Mouse (Mus musculus) lung, postnatal 0 days (tissue): ENCODE measurements around the gene Nrg3. TPM values are rescaled to one million over a fixed set of nuclear protein-coding genes. Genes with fewer than 3 reads are reported as not detected.

ENCODE experiments used
- ATAC-seq: fragments of 200-750 bp; cut with Nextera tagmentation; 2 replicates; pipeline ENCODE4 v1.8.0; 2017; ENCODE audit warnings: moderate library complexity
- DNase-seq: peaks from one replicate; pipeline ENCODE4 v3.0.0-alpha.2; 2016; ENCODE audit warnings: low spot score
- H3K27ac ChIP-seq: fragments of 300-500 bp; sonication (generic); 2 replicates; pipeline ENCODE4 v1.5.1; 2014; ENCODE audit warnings: antibody characterized with exemption, mild to moderate bottlenecking, low read length, mixed read lengths
- H3K27me3 ChIP-seq: fragments of 300-500 bp; sonication (generic); replicated peaks from 2 replicates; pipeline ENCODE4 v1.6.1; 2014; ENCODE audit warnings: low read length, mixed read lengths; ENCODE audit not compliant: insufficient read depth
- H3K36me3 ChIP-seq: fragments of 300-500 bp; sonication (generic); 2 replicates; pipeline ENCODE4 v1.6.1; 2014; ENCODE audit warnings: low read length, mixed read lengths; ENCODE audit not compliant: insufficient read depth
- H3K4me1 ChIP-seq: fragments of 300-500 bp; sonication (generic); 2 replicates; pipeline ENCODE4 v1.6.1; 2014; ENCODE audit warnings: antibody characterized with exemption, low read depth, low read length, mixed read lengths; ENCODE audit not compliant: insufficient read depth
- H3K4me2 ChIP-seq: fragments of 300-500 bp; sonication (generic); replicated peaks from 2 replicates; pipeline ENCODE4 v1.6.1; 2014; ENCODE audit warnings: low read depth, mild to moderate bottlenecking, low read length, moderate library complexity, mixed read lengths
- H3K4me3 ChIP-seq: fragments of 300-500 bp; sonication (generic); 2 replicates; pipeline ENCODE4 v1.5.1; 2014; ENCODE audit warnings: low read depth, low read length
- H3K9ac ChIP-seq: fragments of 300-500 bp; sonication (generic); replicated peaks from 2 replicates; pipeline ENCODE4 v1.6.1; 2014; ENCODE audit warnings: low read depth, mild to moderate bottlenecking
- H3K9me3 ChIP-seq: fragments of 300-500 bp; sonication (generic); 2 replicates; pipeline ENCODE4 v1.6.1; 2016; ENCODE audit warnings: low read length, mixed read lengths
- CTCF ChIP-seq: IDR thresholded peaks from 2 replicates; pipeline ENCODE4 v1.5.1; 2016; ENCODE audit warnings: antibody characterized with exemption, mild to moderate bottlenecking
- EP300 ChIP-seq: IDR thresholded peaks from 2 replicates; pipeline ENCODE4 v1.6.1; 2016; ENCODE audit warnings: antibody characterized with exemption, mild to moderate bottlenecking, control low read depth
- WGBS: fragments of 180-500 bp; shearing (Covaris S2); extraction: QIAGEN DNeasy Blood & Tissue Kit; methylation state at CpG from one replicate; pipeline ENCODE4 v1.1.7; 2014; 5-methylcytosine and 5-hydroxymethylcytosine counted together
- polyA plus RNA-seq: library from polyadenylated mRNA; unstranded; fragments of >200 nt; fragmentation: Nextera tagmentation; extraction: Ambion mirVana; gene quantifications from 2 replicates; pipeline ENCODE4 v1.2.1, GENCODE M21; 2015

Gene Nrg3
- polyA plus RNA-seq, 1 experiment from 2014 or later = not detected

DNA sequence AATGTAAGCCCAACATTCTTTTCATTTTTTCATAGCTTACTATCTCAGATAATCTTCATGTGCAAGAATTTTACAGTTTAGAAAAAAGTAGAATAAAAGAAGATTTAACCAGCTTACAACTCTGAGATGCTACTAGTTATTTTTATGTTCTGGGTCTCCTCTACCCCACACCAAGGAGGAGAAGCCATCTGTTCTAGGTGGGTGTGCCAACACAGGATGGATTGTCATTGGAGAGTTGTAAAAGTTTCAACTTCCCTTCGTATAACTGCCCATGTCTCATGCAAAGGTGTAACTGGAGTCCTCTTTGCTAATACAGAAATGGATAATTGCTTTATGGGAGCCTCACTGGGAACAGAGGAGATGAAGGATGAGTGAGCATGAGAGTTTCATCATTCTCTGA is 393.4 kb downstream of the Nrg3 start:
- WGBS = 58% methylated on average over 1 of the region's 1 CpGs
- Histone ChIP-seq H3K4me2 (no peak overlapping the region), H3K4me1 (no peaks in the 10 kb centered on the region), H3K27me3 (no peaks in the 10 kb centered on the region), H3K4me3 (no peak overlapping the region), H3K27ac (no peak overlapping the region), H3K9me3 (no peaks in the 10 kb centered on the region), H3K9ac (no peak overlapping the region), H3K36me3 (no peaks in the 10 kb centered on the region)
- DNase-seq = no peak
- TF ChIP-seq CTCF (no peak), EP300 (no peak)
- no peak for ATAC-seq

DNA sequence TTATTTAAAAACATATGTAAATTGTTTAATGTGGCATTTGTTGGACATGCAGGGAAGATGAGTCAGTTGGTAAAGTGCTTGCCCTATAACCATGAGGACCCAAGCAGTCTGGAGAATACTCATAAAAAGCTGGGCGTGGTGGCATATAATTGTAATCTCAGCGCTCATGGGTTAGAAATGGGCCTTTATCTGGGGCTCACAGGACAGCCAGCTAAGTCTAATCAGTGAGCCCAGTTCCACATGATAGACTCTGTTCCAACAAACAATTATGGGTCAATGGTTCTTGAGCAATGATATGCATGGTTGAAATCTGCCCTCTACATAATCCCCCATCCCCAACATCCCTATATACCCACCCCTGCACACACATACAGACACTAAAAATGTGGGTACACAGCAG is 421.3 kb downstream of the Nrg3 start:
- no peaks in the 10 kb centered on the region for H3K9me3 ChIP-seq

DNA sequence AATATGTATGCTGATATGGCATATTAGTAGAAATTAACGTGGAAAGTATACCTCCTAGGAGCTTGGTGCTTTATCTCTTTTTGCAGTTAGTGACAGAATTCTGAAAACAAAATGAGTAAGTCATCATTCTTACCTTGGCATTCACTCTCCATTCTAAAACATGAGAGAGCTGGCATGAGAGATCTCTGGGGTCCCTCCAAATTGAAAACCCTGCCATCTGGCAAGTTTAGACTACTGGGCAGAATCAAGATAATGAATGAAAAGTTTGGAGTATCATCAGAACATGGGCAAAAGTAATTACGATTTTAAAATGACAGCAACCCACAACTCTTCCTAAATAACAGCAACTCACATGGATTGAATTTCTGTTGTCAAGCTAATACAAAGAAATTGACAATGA is 423.9 kb downstream of the Nrg3 start:
- ATAC-seq = no peak

More for the DNA sequence above, 421.3 kb downstream of the Nrg3 start:
- ATAC-seq = no peak
- H3K4me2 ChIP-seq = no peak overlapping the region
- no peak overlapping the region for H3K9ac ChIP-seq
- TF ChIP-seq EP300 (no peak), CTCF (no peak)
- no peak overlapping the region for H3K27ac ChIP-seq
- DNase-seq = no peak
- no peaks in the 10 kb centered on the region for H3K4me1 ChIP-seq
- 88% methylated on average over 2 of the region's 2 CpGs for WGBS
- H3K36me3 ChIP-seq = no peaks in the 10 kb centered on the region
- H3K27me3 ChIP-seq = no peaks in the 10 kb centered on the region
- no peak overlapping the region for H3K4me3 ChIP-seq

DNA sequence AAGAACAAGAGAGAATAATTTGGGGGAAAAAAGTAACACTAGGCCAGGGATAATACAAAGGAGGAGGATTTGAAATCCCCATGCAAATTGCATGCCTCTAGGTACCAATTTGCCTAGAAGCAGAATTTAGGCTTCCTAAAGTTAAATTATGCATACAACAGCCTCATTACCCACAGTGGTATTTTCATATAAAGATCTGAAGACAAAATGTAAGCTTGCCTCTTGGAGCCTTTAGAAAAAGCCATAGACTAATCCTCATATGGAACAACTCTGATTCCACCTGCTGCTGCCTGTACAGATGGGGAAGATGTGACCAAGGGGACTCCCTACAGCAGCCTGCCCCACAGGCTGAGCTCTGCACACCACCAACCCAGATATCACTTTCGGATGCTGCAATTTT is 428.6 kb downstream of the Nrg3 start:
- H3K36me3 ChIP-seq = no peaks in the 10 kb centered on the region
- no peak for TF ChIP-seq CTCF
- TF ChIP-seq EP300 = no peak
- H3K4me2 ChIP-seq = no peak overlapping the region
- no peak for ATAC-seq
- no peak overlapping the region for H3K4me3 ChIP-seq
- 76% methylated on average over 1 of the region's 1 CpGs for WGBS
- no peak overlapping the region for H3K9ac ChIP-seq
- H3K27ac ChIP-seq = no peak overlapping the region
- no peaks in the 10 kb centered on the region for H3K9me3 ChIP-seq
- no peaks in the 10 kb centered on the region for H3K27me3 ChIP-seq
- no peak for DNase-seq
- no peaks in the 10 kb centered on the region for H3K4me1 ChIP-seq

More for the DNA sequence above, 423.9 kb downstream of the Nrg3 start:
- no peak for TF ChIP-seq CTCF
- no peak for TF ChIP-seq EP300
- Histone ChIP-seq H3K36me3 (no peaks in the 10 kb centered on the region), H3K27ac (no peak overlapping the region), H3K4me1 (no peaks in the 10 kb centered on the region), H3K4me3 (no peak overlapping the region), H3K4me2 (no peak overlapping the region), H3K9ac (no peak overlapping the region), H3K27me3 (no peaks in the 10 kb centered on the region), H3K9me3 (no peaks in the 10 kb centered on the region)
- 38% methylated on average over 2 of the region's 2 CpGs for WGBS
- DNase-seq = no peak

DNA sequence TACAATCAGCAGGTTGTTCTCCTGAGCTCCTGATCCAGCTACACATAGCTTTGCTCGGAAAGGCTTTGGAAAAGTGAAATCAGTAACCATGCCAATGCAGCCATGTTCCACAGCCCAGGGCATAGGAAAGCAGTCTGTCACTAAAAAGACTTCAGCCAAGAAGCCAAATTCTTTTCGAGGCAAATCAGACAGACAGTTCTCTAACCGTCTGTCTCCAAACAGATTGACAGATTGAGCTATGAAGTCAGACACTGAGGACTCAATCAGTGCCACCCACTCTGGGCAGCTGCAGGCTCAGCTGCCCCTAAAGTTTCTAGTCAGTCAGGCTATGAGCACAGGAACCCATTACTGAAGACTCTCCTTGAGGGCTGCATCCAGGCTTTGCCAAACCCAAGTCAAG is 429.1 kb downstream of the Nrg3 start:
- Histone ChIP-seq H3K27me3 (no peaks in the 10 kb centered on the region), H3K9me3 (no peaks in the 10 kb centered on the region), H3K36me3 (no peaks in the 10 kb centered on the region), H3K4me1 (no peaks in the 10 kb centered on the region), H3K9ac (no peak overlapping the region), H3K4me2 (no peak overlapping the region), H3K4me3 (no peak overlapping the region), H3K27ac (no peak overlapping the region)
- WGBS = 73% methylated on average over 3 of the region's 3 CpGs
- DNase-seq (no peak), ATAC-seq (no peak)
- TF ChIP-seq EP300 (no peak), CTCF (no peak)

DNA sequence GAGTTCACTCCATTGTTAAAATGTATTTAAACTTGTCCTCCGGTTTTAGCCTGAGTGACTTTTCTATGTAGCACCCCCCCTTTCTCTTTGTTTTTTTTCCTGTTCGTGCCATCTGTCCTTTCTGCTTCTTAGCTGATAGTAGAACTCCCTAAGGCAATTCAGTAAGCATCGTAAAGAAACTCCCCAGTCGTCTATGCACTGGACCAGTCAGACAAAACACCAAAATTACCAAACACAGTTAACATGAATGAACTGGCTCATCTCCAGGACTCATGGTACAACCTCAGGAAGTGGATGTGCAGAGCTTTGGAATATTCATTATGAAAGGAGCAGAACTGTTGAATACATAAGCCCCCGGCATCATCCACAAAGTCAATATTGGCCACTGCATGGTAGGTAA is 429.5 kb downstream of the Nrg3 start:
- H3K9ac ChIP-seq = no peak overlapping the region
- ATAC-seq (no peak), DNase-seq (no peak)
- no peaks in the 10 kb centered on the region for H3K9me3 ChIP-seq
- H3K4me3 ChIP-seq = no peak overlapping the region
- WGBS = 64% methylated on average over 5 of the region's 5 CpGs
- H3K4me2 ChIP-seq = no peak overlapping the region
- no peaks in the 10 kb centered on the region for H3K27me3 ChIP-seq
- H3K36me3 ChIP-seq = no peaks in the 10 kb centered on the region
- no peaks in the 10 kb centered on the region for H3K4me1 ChIP-seq
- H3K27ac ChIP-seq = no peak overlapping the region
- TF ChIP-seq CTCF (no peak), EP300 (no peak)

DNA sequence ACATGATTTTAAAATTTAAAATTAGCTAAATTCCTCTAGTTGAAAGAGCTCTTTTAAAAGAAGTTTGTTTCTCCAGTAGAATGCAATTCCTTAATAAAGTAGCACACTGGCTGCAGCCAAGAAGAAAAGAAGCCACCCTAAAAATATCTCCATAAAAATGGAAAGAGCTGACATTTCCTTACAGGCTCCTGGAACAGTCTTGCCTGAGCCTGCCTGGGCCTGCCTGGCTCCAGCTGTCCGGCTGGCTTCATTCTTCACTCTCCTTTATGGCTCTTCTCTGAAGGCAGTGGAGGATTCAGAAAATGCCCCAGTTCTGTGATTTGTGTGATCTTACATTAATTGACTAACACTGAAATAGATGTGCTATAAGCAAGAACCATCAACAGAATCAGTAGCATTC is 433.8 kb downstream of the Nrg3 start:
- no peaks in the 10 kb centered on the region for H3K4me1 ChIP-seq
- no peak overlapping the region for H3K4me2 ChIP-seq
- ATAC-seq (no peak), DNase-seq (no peak)
- whole genome bisulfite sequencing = 68% methylated on average over 1 of the region's 1 CpGs
- no peaks in the 10 kb centered on the region for H3K36me3 ChIP-seq
- H3K9me3 ChIP-seq = no peaks in the 10 kb centered on the region
- no peak for TF ChIP-seq EP300
- TF ChIP-seq CTCF = no peak
- H3K27ac ChIP-seq = no peak overlapping the region
- no peaks in the 10 kb centered on the region for H3K27me3 ChIP-seq
- no peak overlapping the region for H3K9ac ChIP-seq
- H3K4me3 ChIP-seq = no peak overlapping the region
